Mouse (Mus musculus) cerebellum, adult 18-20 months (tissue): Measurements from ENCODE around the gene BC049352.

Experiments
- DNase-seq, 2 experiments: peaks; one replicate each; pipeline ENCODE4 v3.0.0; 2021

BC049352 gene

DNA sequence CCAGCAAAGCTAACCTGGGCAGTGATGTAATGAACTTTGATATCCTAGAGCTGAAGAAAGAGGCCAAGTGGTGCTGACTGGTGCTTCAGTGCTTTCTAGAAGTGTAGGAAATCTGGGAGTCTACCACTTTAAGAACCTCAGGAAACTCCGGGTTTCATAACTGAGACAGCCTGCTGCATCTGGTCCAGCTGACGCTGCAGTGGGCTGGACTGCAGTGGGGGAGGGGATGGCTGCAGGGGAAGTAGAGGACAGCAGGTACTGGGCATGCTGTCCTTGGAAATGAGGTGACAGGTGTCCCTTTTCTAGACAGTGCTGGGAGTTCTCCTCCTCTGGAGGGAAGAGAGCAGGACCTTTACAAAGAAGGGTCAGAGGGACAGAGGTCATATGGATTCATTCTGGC is at the start of gene BC049352:
TSS of gene BC049352 (plus strand) at position 238 of the 400 bp plus-strand sequence.
- no peak for DNase-seq

DNA sequence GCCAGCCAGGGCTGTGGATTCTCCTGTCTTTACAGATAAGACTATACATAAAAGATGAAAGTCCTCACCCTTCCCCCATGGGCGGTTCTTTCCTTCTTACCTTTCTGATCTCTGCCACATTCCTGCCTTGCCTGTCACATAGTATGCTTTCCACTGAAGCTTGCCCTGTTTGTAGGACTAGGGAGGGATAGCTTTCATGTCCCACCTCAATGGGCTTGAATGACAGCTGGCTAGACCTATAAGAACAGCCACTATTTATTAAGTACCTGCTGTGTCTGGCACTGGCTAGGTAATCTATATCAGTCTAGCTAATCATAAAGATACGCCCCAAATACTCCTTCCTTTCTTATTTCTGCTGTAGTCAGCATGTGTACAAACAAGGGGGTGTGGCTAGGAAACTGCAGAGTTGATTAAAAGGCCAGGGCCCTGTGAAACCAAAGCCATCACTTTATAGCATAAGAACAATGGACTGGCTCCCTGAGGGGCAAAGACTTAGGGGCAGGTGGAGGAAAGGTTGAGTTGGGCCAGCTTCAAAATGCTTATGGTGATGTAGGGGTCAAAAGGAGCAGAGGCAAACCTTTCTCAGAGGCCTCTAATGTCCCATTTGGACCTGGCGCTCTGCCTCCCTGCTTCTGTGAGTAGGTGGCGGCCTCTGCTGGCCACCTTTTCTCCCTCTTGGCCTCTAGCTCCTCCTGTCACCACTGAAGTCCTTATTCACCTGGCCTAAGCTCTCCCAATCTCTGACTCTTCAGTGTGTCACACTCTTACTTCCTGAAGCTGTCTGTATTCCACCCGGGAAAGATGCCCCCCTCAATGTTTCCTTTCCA is 48.1 kb upstream of the BC049352 start:
- peak; percentile 87 for DNase-seq

DNA sequence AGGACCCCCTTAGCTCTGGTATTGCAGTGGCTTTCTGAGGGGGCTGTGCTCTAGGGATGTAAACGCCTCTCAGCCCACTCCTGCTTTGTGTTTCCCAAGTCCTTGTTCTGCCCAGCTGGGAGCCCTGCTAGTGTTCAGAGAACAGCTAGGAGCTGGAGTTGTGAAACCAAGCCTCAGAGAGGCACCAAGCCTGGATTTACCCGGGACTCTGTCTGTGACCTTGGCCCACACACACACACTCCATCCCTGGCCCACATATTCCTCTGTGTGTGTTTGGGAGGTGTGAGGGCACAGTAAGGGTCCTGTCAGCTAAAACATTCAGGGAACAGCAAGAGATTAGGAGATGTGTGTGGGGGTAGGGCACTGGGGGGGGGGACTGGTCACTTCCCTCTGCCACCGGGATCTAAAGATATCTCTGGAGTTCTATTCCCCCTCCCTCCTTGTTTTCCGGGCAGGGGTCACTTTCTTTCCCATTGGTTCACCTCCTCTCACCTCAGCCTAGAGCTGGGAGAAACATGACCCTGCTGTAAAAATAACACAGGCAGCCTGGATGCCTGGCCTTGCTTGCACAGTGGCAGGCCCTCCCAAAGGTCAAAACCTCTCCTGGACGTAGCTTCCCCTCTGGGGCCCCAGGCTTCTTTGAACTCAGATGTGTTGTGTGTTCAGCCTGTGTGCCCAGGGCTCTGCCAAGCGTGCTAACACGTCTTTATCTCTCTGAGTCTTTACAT is 45.2 kb upstream of the BC049352 start:
- DNase-seq: peak in 1 of 2 experiments; percentile 2

DNA sequence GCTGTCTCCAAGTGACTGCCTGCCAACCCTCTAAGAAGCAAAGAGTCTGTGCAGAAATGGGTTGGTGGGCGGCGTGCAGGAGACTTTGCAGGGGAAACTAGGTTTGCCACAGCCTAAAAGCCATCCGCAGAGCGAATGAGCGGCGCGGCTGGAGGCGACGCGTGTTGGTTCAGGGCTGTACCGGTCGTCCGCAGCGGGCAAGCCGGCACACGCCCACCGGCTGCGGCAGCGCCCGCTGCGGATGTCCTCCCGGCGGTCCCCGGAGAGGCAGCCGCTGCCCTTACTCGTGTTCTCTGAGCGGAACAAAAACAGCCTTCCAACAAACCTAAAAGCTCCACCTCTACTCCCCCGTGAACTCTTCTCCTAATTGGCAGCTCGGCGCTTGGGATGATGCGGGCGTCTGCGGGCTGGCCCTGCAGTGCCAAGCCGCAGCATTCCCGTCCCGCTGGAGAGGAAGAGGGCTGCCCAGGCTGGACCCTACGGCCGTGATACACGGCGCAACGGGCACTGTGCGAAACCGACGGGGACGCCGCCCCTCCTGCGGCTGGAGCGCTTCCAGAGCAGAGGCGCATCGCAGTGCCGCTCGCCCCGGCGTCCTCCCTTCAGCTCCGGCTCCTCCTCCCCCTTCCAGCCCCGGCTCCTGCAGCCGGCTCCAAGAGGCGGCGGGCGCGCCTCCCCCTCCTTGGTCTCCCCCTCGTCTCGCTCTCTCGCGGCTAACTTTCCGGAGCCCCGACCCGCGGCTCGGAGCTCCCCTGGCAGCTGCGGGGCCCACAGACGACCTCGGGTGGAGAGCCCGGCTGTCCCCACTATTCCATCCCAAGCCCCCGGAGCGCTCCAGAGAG is 43.4 kb upstream of the BC049352 start, which contains the start of gene Scn4b:
TSS of gene Scn4b (plus strand) at position 205 of the 842 bp plus-strand sequence.
- DNase-seq: peak; percentile 45 to 51

DNA sequence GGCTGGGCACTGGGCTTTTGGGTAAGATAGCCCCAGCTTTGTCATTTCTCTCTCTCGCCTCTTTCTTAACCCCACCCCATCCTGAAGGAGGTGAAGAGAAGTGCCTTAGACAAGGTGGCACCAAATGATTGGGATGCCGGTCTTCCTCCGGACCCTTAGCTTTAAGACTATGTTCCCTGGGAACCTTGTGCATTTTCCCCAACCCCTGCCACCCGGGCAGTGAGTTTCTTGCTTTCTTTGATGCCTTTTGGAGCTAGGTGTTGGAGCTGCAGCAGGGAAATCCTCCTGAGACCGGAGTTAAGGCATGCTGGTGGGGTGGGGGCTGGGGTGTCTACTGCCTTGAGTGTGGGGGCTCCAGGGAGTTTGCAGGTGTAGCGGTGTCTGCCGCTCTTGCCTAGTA is 42.7 kb upstream of the BC049352 start:
- no peak for DNase-seq

DNA sequence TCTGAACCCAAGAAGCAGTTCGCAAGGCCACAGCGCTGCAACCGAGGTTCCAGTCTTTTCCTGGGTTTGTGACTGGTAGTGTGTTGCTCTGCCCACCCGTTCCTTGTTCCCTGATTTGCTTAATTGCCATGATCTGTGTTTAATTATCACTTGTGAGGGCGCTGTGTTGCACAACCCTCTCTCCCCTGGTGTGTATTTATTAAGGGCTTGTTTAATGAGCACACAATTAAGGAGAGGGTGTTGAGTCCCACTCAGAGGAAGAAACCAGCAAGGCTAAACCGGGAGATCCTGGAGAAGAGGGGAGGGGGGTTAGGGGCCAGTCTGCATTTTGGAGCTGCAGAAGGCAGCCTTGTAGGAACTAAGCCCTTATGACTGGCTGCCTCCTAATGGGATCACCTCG is 40.9 kb upstream of the BC049352 start:
- DNase-seq: no peak

DNA sequence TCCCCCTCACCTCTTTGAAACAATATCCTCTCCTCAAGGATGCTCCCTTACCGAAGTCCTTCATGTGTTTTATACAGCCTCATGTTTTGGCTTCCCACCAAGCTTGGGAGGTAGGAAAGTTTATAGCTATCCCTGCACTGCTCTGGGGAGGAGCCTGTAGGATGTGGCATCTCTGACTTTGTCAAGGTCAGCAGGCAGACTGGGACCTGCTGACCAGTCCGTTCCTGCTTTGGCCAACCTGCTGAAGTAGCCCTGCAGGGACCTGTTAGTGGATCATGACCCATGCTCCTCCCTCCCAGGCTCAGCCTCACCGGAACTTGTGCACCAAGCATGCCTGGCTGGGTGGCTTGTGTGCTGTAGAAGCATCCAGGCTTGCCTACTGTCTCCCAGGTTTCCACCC is 39.1 kb upstream of the BC049352 start:
- DNase-seq: no peak

DNA sequence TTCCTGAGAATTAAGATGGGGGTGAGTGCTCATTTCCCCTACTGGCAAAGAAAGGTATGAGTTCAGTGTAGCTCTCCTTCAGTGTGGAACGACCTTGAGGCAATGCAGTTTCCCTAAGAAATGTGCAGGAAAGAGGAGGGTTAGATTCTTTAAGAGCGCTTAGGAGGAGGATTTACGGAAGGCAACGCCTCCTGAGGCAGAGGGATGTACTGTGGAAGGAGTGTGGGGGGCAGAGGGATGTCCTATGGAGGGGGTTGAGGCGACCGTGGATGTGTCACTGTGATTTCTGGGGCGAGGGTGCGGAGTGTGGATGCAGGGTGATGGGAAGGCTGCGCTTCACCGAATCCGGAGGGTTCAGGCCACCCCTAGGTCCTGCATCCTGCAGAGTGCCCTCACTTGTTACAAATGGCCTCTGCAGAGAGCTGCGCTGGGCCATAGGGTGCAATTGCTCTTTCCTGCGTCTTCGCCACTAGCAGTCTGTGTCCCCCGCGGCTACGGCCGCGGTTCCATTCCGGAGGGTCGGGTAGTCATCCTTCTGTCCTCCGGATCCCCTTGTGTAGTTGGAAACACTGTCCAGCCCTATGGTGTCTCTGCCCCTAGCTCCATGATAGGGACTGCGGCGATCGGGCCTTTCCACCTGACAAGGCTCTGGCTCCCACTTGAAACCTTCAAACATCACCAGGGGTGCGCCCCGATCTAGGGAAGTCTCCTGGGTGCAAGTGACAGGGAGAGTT is 36.1 kb upstream of the BC049352 start:
- peak in 1 of 2 experiments; percentile 50 for DNase-seq

DNA sequence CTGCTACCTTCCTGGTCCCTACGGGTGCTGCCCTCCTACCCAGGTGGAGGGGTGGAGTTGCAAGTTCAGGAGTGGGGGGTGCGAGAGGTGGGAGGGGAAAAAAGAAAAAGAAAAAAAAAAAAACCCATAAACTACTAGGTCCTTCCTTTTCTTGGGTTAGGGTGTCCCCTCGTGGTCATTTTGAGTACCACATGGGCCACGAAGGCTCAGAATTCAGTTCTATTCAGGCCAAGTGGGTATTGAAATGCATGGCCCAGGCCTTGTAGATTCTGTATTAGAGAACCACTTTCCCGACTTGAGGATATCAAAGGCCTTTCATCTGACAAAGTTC is 35.6 kb upstream of the BC049352 start:
- peak; percentile 83 for DNase-seq

DNA sequence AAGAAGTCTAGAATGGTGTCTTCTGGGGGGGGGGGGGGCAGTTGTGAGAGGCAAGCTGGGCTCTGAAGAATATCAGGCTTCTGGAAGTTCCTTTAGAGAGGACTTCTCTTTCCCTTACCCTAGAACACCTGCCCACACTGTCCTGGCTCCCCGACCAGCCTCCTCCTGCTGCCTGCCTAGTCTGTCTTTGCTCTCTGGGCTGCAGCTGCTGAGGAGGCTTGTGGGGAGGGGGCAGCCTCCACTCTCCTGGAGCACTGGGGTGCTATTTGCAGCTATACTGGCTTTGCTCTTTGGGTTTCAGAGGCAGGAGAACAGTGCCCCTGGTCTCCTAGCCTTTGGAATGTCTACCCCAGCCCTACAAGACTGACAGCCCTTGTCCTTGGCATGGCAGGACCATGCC is 30.9 kb upstream of the BC049352 start:
- DNase-seq: no peak

DNA sequence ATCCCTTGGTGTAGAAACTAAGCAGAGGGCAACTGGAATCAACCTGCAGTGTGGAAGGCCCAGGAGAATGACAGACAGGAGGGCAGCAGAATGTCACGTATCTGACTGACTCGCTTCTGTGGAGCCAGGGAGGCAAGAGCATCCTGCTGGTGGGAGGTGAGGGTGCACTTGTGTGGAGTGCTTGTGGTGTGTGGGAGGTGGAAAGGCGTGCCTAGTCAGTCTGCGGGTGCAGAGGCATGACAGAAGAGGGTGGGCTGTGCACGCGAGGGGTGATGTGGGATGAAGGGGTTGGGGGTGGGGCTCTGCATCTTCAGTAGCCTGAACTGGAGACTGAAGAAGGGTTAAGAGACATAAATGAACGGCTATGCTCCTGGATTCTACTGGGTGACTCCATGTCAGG is 28.4 kb upstream of the BC049352 start:
- no peak for DNase-seq

DNA sequence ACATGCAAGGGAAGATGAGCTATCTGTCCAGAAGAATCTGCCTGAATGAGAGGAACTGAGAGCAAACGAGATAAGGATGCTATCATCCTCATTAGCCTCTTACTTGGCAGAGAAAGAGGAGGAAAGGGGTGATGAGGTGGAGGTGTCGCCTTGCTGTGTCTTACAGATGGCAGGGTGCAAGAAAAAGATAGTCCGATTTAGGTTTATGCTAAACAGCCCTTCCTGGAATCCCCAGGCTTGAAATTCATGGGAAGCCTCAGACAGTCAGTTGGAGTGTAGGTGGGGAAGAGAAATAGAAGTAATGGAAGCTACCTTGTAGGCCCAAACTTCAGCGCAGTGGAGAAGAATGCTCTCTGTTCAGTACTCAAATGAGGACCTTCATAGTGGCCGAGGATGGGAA is 13.9 kb upstream of the BC049352 start:
- DNase-seq: no peak

DNA sequence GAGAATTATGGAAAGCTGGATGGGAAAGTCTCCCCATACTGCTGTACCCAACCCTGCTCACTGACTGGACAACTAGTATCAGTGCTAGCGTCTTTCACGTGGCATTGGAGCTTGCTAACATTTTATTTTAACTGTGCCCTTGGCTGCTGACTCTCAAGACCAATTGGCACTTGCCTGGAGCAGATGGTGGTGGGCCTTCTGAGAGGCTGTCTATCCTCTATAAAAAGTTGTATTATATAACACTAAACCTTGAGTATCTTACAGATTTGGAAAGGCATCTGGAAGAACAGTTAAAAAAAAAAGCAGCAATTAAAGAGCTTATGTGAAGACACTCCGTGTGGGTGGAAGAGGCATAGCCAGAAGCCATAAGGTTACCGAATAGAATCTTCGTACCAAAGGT is 11.7 kb upstream of the BC049352 start:
- DNase-seq: no peak

DNA sequence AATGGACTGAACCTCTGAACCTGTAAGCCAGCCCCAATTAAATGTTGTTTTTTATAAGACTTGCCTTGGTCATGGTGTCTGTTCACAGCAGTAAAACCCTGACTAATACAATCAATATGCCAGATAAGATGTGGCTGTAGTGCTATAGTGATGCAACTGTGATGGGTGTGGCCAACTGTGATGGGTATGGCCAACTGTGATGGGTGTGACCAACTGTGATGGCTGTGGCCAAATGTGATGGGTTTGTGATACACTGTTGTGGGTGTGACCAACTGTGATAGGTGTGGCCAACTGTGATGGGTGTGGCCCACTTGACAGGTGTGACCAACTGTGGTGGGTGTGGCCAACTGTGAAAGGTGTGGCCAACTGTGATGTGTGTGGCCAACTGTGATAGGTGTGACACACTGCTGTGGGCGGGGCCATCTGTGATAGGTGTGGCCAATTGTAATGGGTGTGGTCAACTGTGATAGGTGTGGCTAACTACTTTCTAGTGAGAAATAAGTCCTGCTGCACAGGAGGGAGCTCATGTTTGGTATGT is 10.7 kb upstream of the BC049352 start:
- no peak for DNase-seq

DNA sequence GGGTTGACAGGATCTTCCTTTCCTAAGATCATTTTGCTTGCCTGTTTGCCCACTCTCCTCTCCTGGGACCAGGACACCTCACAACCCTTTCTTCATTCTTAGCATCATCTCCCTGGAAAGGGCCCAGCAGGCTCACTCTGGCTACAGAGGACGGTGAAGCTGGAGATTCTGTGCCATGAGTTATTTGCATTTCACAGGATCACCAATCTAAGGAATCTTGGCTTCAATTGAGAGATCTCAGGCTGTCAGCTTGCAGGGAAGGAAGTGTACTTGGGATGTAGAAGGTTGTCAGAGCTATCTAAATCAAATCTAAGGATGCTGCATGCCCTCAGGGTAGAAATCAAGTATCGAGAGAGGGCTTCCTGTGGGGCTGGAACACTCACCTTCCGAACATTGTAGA is 8.3 kb upstream of the BC049352 start:
- no peak for DNase-seq

DNA sequence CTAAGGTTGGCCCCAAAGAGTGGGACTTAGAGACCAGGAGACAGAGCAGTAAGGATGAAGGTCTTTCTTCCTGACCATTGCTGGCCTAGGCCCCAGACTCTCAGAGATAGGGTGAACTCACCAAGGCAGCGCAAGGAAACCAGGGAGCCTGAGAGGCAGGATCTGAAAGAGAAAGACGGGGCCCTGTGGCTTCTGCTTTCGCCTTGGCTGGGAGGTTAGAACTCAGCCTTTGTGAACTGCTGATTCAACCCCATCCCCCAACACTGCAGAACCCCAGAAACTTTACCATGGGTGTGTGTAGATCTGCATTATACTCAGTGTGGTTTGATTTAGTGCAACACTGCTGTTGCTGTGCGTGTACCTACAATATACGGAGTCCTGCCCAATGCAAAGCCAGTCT is 2.5 kb upstream of the BC049352 start:
- no peak for DNase-seq

DNA sequence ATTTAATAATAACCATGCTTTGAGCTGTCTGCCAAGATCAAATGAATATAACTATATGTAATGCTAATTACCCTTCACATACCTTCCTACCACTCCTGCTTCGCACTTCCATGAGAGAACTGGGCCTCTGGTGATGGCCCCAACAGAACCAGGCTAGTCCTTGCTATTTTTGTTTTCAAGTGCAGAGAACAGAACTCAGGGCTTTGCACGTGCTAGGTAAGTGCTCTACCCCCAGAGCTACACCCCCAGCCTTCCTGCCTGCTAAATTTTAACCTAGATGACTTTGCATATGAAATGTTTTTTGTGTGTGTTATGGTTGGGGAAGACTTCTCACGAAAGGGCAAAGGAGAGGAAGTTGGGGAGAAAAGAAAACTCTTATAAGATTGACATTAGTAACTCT is 714 bp downstream of the BC049352 start:
- no peak for DNase-seq

DNA sequence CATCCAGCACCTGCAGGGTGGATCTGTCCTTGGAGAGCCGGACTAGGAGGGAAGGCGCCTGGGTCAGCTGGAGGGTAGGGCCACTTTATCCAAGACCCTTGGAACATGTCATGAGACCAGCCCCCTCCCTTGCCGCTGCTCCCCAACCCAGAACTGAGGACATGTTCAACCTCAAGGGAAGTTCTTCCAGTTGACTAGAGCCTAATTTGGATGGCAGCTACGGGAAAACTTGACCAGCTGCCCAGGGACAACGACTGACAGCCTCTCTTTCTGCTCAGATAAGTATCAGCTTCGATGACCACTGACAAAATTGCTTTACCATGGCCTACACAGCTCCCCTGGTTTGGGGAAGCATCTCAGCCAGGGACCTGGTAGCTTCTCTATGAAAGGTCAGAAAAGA is 1.5 kb downstream of the BC049352 start:
- DNase-seq: no peak

DNA sequence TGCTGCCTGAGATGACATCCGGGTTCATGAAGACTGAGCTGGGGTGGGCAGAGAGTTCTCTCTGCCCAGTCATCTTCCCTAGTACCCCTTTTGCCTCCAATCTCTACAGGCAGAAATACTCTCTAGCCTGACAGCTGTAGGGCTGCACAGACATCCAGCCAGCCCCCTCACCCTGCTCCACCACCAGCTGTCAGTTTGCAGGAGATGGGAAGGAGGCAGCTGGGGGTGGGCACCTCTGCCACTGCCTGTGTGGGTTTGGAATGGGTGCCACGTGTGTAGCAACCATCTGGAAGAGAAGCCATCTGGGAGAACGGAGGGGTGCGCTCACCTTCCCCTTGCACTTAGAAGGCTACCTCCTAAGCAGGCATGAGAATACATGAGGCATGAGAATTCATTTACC is 3.4 kb downstream of the BC049352 start:
- no peak for DNase-seq

DNA sequence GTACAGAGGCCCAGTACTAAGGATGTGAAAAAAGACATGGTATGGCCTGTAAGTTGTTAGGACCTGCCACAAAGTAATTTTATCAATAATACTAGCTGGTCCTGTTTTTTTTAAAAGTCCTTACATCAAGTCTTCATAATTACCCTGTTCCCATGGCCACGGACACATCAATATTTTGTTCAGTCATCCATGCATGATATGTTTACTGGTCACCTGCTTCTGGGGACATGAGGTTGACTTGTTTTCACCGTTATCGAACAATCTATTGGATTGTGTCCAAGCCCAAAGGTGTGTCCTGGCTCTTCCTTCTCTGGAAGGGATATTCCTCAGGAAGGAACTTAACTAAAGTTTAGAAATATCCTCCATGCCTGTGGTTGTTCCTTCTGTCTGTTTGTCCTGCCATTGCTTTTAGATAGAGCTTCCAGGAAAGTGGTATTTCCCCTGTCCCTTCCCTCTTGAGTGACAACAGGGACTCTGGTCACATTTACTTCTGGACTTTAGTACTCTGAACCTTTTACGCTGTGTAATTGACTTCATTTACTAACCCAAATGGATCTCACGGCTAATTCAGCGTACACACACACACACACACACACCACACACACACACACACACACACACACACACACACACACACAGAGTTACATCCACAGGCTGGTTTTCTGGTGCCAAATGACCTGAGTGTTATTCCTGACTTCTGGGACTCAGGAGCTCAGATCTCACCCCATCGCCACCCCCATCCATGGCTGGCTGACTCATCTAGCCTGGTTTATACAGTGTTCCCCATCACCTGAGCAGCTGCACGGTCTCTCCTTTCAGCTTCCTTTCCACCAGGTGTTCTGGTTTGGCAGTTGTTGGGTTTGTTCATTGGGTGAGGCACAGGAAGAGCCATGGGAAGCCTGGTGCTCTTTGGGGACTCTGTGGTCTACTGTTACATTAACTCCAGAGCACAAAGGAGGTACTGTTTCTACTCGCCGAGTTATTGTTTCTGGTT is 7.1 kb downstream of the BC049352 start:
- no peak for DNase-seq

DNA sequence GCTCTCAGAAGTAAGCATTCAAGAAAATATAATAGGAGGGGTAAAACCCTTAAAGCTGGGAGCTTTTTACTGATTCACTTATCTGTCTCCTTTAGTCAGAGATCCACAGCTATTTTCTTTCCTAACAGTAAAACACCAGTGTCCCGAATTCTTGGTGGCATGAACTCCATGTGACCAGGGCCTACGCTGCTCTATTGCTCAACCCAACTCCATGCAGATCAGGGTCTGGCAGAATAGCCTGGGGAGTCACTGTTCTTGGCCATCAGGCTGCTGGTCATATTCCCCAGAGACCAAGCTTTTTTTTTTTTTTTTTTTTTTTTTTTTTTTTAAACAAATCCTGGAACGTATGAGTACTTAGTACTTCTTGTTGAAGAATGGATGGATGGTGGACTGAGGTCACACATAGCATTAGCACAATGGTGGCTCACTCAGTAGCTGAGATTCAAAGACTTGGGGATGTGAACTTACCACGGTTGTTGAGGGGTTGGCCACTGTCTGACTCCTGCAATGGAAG is 7.9 kb downstream of the BC049352 start:
- no peak for DNase-seq
